Mouse (Mus musculus) lung, adult 2 months (tissue): ENCODE results near the gene Comt.

Experiments
- CTCF ChIP-seq: fragments of 200-500 bp; IDR thresholded peaks from 2 replicates; pipeline ENCODE4 v1.5.1; 2011; ENCODE audit warnings: mild to moderate bottlenecking, low read length, control low read depth; ENCODE audit not compliant: insufficient read depth
- POLR2A ChIP-seq: fragments of 200-500 bp; IDR thresholded peaks from 2 replicates; pipeline ENCODE4 v1.6.1; 2011; ENCODE audit warnings: low read depth, mild to moderate bottlenecking, control low read depth, low read length, borderline replicate concordance; ENCODE audit errors: extremely low read depth

DNA sequence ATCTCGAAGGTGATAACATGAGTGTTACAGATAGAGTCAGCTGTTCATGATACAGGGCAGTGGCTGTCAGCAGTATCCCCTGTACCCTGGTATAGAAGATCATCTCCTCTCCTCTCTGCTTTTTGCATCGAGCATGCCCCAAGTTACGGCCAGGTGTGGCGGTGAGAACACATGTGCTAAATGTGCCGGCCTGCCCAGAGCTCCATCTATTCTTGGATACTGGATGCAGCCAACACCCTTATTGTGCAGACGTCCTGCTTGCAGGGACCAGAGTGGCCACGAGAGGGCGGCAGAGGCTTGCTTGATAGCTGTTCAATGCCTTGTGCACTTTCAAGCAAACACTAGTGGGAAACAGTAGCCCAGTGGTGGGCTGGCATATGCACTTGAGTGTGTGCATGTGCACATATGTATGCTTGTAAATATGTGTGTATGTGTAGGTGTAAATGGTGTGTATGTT lies 16.8 kb upstream of the Comt start:
- TF ChIP-seq CTCF = peak; percentile 99
- TF ChIP-seq POLR2A = no peak
